Mouse (Mus musculus) forebrain, embryonic 14.5 days (tissue): ENCODE results near the gene Ghrh. TPM values are rescaled to one million over a fixed set of nuclear protein-coding genes. Genes with fewer than 3 reads are reported as not detected.
A peak's percentile ranks its signal among the peaks of the same experiment; 100 is the strongest.

Experiments used
- ATAC-seq: fragments of 200-750 bp; cut with Nextera tagmentation; 2 replicates; pipeline ENCODE4 v1.8.0; 2017; ENCODE audit warnings: mild to moderate bottlenecking, moderate library complexity
- DNase-seq: peaks from one replicate; pipeline ENCODE4 v3.0.0-alpha.2; 2015; ENCODE audit warnings: low spot score
- H3K27ac ChIP-seq: fragments of 300-500 bp; sonication (generic); 2 replicates; pipeline ENCODE4 v1.5.1; 2014; ENCODE audit warnings: low read depth, mild to moderate bottlenecking, control low read depth, low read length, moderate library complexity
- H3K27me3 ChIP-seq: fragments of 300-500 bp; sonication (generic); replicated peaks from 2 replicates; pipeline ENCODE4 v1.6.1; 2014; ENCODE audit warnings: low read length, control low read depth, mixed read lengths; ENCODE audit not compliant: control insufficient read depth, insufficient read depth
- H3K36me3 ChIP-seq: fragments of 300-500 bp; sonication (generic); 2 replicates; pipeline ENCODE4 v1.6.1; 2014; ENCODE audit warnings: low read length, control low read depth; ENCODE audit not compliant: control insufficient read depth, insufficient read depth
- H3K4me1 ChIP-seq: fragments of 300-500 bp; sonication (generic); 2 replicates; pipeline ENCODE4 v1.6.1; 2014; ENCODE audit warnings: antibody characterized with exemption, low read length, control low read depth; ENCODE audit not compliant: control insufficient read depth, insufficient read depth
- H3K4me2 ChIP-seq: fragments of 300-500 bp; sonication (generic); 2 replicates; pipeline ENCODE4 v1.6.1; 2014; ENCODE audit warnings: mild to moderate bottlenecking, control low read depth, low read length
- H3K4me3 ChIP-seq: fragments of 300-500 bp; sonication (generic); 2 replicates; pipeline ENCODE4 v1.5.1; 2014; ENCODE audit warnings: low read depth, low read length, control low read depth
- H3K9ac ChIP-seq: fragments of 300-500 bp; sonication (generic); 2 replicates; pipeline ENCODE4 v1.6.1; 2014; ENCODE audit warnings: mild to moderate bottlenecking, low read length, control low read depth, moderate library complexity
- H3K9me3 ChIP-seq: fragments of 300-500 bp; sonication (generic); replicated peaks from 2 replicates; pipeline ENCODE4 v1.6.1; 2016; ENCODE audit warnings: low read length, control low read depth, mixed read lengths; ENCODE audit not compliant: control insufficient read depth
- WGBS: fragments of 180-500 bp; shearing (Covaris S2); extraction: QIAGEN DNeasy Blood & Tissue Kit; methylation state at CpG from one replicate; pipeline ENCODE4 v1.1.7; 2014; 5-methylcytosine and 5-hydroxymethylcytosine counted together
- polyA plus RNA-seq: library from polyadenylated mRNA; unstranded; fragments of >200 nt; fragmentation: Nextera tagmentation; extraction: Ambion mirVana; gene quantifications from 2 replicates; pipeline ENCODE4 v1.2.1, GENCODE M21; 2014

Gene Ghrh
- polyA plus RNA-seq, 1 experiment from 2014 or later, result 2.5 TPM

- peak overlapping the region; percentile 39; the same call in 1 of the 2 replicates for H3K27ac ChIP-seq
- ATAC-seq, result peak; percentile 55; the same call in 1 of the 2 replicates
These were observed 38.9 kb downstream of the Ghrh start for GRCm38 (mm10) chr2:157308273-157308917.

GRCm38 (mm10) chr2:157307715-157308265, 39.5 kb downstream of the Ghrh start:
- DNase-seq (peak; percentile 50), ATAC-seq (peak; percentile 37; the same call in 1 of the 2 replicates)
- Histone ChIP-seq H3K9ac (no peak overlapping the region), H3K9me3 (no peaks in the 10 kb centered on the region), H3K27me3 (no peaks in the 10 kb centered on the region), H3K27ac (peak overlapping the region; percentile 65), H3K36me3 (peaks cover 82% of the 10 kb centered on the region), H3K4me1 (0 out of 2 replicates have a peak, but pooled peaks cover 1% of the 10 kb centered on the region), H3K4me2 (no peak overlapping the region), H3K4me3 (no peak overlapping the region)
- 75% methylated on average over 4 of the region's 4 CpGs for WGBS

More at GRCm38 (mm10) chr2:157308273-157308917, 38.9 kb downstream of the Ghrh start:
- Histone ChIP-seq H3K36me3 (peaks cover 82% of the 10 kb centered on the region), H3K4me1 (peaks cover 3% of the 10 kb centered on the region; the same call in 1 of the 2 replicates), H3K9ac (no peak overlapping the region), H3K4me3 (no peak overlapping the region), H3K9me3 (no peaks in the 10 kb centered on the region), H3K27me3 (no peaks in the 10 kb centered on the region), H3K4me2 (no peak overlapping the region)
- 67% methylated on average over 2 of the region's 2 CpGs for WGBS
- peak; percentile 56 for DNase-seq

- no peaks in the 10 kb centered on the region for H3K9me3 ChIP-seq
- peak; percentile 43 for DNase-seq
- H3K4me1 ChIP-seq, result peaks cover 5% of the 10 kb centered on the region; the same call in 1 of the 2 replicates
- no peak overlapping the region for H3K4me3 ChIP-seq
- WGBS, result 79% methylated on average over 7 of the region's 7 CpGs
- ATAC-seq, result no peak
- no peaks in the 10 kb centered on the region for H3K27me3 ChIP-seq
- no peak overlapping the region for H3K4me2 ChIP-seq
- peaks cover 80% of the 10 kb centered on the region for H3K36me3 ChIP-seq
- no peak overlapping the region for H3K9ac ChIP-seq
- peak overlapping the region; percentile 30; the same call in 1 of the 2 replicates for H3K27ac ChIP-seq
These were observed 40.9 kb downstream of the Ghrh start for GRCm38 (mm10) chr2:157306091-157307032.

- no peak for DNase-seq
- peaks cover 5% of the 10 kb centered on the region; the same call in 1 of the 2 replicates for H3K4me1 ChIP-seq
- H3K36me3 ChIP-seq, result peaks cover 84% of the 10 kb centered on the region
- no peak overlapping the region for H3K4me2 ChIP-seq
- H3K27ac ChIP-seq, result no peak overlapping the region
- H3K9ac ChIP-seq, result no peak overlapping the region
- no peaks in the 10 kb centered on the region for H3K9me3 ChIP-seq
- H3K4me3 ChIP-seq, result no peak overlapping the region
- no peaks in the 10 kb centered on the region for H3K27me3 ChIP-seq
- no peak for ATAC-seq
- WGBS, result 25% methylated on average over 9 of the region's 9 CpGs
These were observed 44.2 kb downstream of the Ghrh start for GRCm38 (mm10) chr2:157303096-157303495.

- no peak for ATAC-seq
- no peak for DNase-seq
- H3K36me3 ChIP-seq, result peaks cover 83% of the 10 kb centered on the region
- no peak overlapping the region for H3K4me2 ChIP-seq
- H3K4me3 ChIP-seq, result no peak overlapping the region
- 94% methylated on average over 6 of the region's 6 CpGs for WGBS
- no peaks in the 10 kb centered on the region for H3K9me3 ChIP-seq
- H3K27ac ChIP-seq, result no peak overlapping the region
- peaks cover 5% of the 10 kb centered on the region; the same call in 1 of the 2 replicates for H3K4me1 ChIP-seq
- H3K27me3 ChIP-seq, result no peaks in the 10 kb centered on the region
- no peak overlapping the region for H3K9ac ChIP-seq
These were observed 47.3 kb downstream of the Ghrh start for GRCm38 (mm10) chr2:157300051-157300450.

GRCm38 (mm10) chr2:157296105-157296689, 51.1 kb downstream of the Ghrh start:
- DNase-seq (peak; percentile 68), ATAC-seq (peak; percentile 46)
- Histone ChIP-seq H3K36me3 (peaks cover 87% of the 10 kb centered on the region), H3K27me3 (no peaks in the 10 kb centered on the region), H3K9me3 (no peaks in the 10 kb centered on the region), H3K9ac (no peak overlapping the region), H3K4me3 (no peak overlapping the region), H3K4me1 (no peaks in the 10 kb centered on the region; the same call in 1 of the 2 replicates), H3K4me2 (no peak overlapping the region), H3K27ac (peak overlapping the region; percentile 70)
- 55% methylated on average over 7 of the region's 7 CpGs for WGBS

- Histone ChIP-seq H3K4me1 (no peaks in the 10 kb centered on the region; the same call in 1 of the 2 replicates), H3K9ac (no peak overlapping the region), H3K36me3 (peaks cover 81% of the 10 kb centered on the region), H3K27ac (no peak overlapping the region), H3K27me3 (no peaks in the 10 kb centered on the region), H3K4me2 (no peak overlapping the region), H3K9me3 (no peaks in the 10 kb centered on the region), H3K4me3 (no peak overlapping the region)
- DNase-seq (peak; percentile 86), ATAC-seq (0 out of 2 replicates have a peak, but pooled peaks have one; percentile 40)
- WGBS, result 9% methylated on average over 2 of the region's 2 CpGs
These were observed 55.2 kb downstream of the Ghrh start for GRCm38 (mm10) chr2:157292093-157292492.

- ATAC-seq (no peak), DNase-seq (no peak)
- no peak overlapping the region for H3K9ac ChIP-seq
- H3K27me3 ChIP-seq, result no peaks in the 10 kb centered on the region
- no peak overlapping the region for H3K27ac ChIP-seq
- peaks cover 86% of the 10 kb centered on the region for H3K36me3 ChIP-seq
- no peak overlapping the region for H3K4me2 ChIP-seq
- H3K4me3 ChIP-seq, result no peak overlapping the region
- WGBS, result 92% methylated on average over 5 of the region's 5 CpGs
- no peaks in the 10 kb centered on the region for H3K4me1 ChIP-seq
- H3K9me3 ChIP-seq, result no peaks in the 10 kb centered on the region
These were observed 58.3 kb downstream of the Ghrh start for GRCm38 (mm10) chr2:157288996-157289395.
